Mouse (Mus musculus) lung, postnatal 4 days (tissue): ENCODE results near the gene Kif1a.

Source experiments
- DNase-seq, 2 experiments: peaks; one replicate each; pipeline ENCODE4 v3.0.0; 2021

Gene Kif1a

DNA sequence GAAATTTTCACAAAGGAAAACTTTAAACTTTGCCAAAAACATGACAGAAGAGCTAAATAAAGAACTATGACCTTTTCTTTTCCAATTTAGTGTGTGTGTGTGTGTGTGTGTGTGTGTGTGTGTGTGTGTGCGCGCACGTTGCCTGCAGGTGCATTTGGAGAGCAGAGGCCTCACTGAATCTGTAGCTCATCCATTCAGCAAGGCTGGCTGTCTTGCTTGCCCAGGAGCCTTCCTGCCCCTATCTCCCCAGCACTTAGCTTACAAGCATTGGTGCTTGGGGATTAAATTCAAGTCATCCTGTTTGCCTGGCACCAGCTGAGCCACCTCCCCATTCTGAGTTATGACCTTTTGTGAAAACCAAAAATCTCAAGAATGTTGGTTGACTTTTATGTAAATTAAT, 9.2 kb downstream of the Kif1a start:
- DNase-seq: no peak

DNA sequence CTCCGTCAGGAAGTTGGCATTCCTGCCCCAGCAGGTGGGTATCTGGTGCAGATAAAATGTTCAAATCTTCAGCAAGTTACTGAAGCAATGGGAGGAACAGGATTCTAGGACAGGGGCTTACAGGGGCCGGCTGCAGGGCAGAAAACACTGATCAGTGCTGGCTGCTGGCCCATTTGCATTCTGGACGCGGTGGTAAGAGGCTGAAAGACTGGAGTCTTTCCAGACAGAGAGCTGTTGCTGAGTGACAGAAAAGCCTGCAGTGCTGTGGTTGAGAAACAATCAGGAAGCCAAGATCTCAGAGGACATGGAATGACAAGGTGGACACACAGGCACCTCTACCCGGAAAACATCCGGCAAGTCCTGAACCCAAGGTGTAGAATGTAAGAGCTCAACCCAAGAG, 16.6 kb downstream of the Kif1a start:
- DNase-seq: peak in 1 of 2 experiments; percentile 51

DNA sequence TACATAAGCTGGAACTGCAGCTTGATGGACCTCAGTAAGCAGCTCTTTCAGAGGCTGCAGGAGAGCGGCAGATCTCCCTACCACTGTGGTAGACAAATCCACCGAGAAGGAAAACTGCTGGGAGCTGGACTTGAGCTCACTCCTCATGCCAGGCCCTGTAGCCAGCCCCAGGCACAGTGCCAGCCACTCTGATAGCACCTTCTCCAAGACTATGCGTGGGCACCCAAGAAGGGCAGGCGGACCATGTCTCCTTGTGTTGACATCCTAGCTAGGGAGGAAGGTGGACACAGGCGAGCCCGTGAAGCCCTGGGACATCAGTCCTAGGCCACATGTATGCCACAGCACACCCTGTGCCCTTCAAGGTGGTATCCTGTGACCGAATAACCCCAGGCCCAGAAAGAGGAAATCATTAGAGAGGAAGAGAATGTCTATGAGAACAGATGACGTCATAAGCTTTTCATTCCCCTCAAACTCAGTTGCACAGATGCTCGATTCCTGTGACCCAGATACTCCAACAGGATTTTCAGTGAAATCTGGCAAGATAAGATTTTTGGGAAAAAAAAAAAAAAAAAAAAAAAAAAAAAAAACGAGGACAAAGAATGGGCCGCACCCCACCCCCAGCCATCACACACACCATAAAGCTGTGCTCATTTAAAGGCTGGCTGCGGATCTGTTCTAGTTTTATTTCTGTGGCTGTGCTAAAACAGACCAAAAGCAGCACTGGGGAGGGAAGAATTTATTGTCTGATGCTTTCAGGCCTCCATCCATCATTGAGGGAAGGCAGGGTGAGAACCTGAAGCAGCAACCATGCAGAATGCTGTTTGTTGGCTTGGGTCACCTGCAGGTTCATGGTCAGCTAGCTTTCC, 18.1 kb downstream of the Kif1a start:
- DNase-seq: no peak

DNA sequence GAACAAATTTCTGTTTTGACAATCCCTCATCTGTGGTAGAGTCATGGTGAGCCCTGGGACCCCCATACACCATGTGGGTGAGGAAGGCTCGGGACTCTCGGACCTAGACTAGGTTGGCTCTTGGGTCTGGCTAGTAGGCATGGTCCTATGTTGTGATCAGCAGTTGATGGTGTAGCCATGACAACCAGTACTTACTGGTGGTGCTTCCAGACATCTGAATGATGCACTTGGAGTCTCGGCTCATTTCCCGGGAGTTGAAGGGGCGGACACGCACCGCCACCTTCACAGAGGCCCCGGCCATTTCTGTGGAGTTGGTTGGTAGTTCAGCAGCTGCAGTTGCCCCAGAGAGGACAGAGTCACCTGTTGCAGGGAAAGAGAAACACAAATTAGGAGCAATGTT, 19.6 kb downstream of the Kif1a start:
- no peak for DNase-seq

GRCm38 (mm10) chr1:93080930-93081589, 20.7 kb downstream of the Kif1a start:
- peak; percentile 49 to 54 for DNase-seq

- no peak for DNase-seq
Observed at GRCm38 (mm10) chr1:93079602-93080001, 22.1 kb downstream of the Kif1a start.

DNA sequence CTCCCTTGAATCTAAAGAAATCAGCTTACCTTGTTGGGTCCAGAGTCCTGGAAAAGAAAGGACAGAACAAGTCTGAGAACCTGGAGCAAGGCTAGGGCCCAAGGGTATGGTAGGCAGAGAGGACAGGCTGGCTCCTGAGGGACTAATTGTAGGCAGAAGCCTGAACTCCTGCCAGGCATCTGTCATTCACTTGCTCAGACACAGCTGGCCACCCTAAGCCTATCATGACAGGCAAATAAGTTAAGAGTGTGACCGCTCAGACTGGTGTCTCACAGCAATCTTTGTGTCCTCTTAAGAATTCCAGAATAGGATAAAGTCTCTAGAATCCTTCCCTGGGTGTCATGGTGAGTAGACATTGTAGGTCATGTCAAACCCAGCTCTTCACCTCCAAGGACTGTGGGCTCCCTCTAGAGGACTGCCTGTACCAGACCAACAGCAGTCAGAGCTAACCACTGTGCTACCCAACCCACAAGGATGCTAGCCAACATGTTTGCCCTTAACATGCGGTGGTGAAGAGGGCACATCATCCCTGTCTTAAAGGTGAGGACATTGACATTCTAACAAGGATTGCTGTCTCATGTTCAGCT, 29.4 kb downstream of the Kif1a start:
- peak in 1 of 2 experiments; percentile 34 for DNase-seq

DNA sequence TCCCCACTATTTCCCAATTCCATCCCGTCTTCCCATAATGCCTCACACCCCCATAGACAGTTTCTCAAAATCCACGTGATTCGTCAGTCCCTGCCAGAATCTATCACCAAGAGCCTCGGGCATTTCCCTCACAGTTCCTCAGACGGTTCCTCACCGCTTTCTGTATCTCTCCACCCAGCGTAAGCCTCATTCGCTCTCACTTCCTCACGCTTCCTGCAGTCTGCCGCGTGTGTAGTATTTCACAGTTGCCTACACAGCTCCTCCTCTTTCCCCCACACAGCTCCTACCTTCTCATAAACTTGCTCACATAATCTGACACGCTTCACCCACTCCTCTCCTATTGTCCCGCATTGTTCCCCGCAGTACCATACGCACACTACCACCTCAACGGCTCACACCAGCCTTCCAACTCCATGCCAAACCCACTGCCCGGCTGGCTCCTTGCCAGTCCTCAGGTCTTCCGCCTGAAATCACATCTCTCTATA, 30.2 kb downstream of the Kif1a start:
- DNase-seq: peak; percentile 34 to 41

- no peak for DNase-seq
Observed at GRCm38 (mm10) chr1:93070881-93071280, 30.9 kb downstream of the Kif1a start.

DNA sequence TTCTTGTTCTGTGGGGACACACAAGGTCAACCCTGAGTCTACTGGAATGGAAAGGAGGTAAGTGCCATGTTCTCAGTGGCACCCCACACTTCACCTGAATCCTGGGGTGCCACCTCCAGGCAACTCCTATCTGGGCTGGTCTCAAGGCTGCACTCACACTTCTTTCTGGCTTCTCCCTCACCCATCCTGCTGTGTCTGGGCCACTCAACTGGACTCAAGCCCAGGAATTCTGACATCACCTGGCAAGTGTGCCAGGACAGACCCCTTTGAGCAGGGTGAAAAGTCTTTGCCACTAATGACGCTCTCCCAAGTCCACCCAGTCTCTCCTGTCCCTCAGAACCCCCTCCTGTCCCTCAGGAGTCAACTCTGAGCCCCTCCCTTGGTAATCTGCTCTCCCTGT, 33.2 kb downstream of the Kif1a start:
- DNase-seq: no peak

DNA sequence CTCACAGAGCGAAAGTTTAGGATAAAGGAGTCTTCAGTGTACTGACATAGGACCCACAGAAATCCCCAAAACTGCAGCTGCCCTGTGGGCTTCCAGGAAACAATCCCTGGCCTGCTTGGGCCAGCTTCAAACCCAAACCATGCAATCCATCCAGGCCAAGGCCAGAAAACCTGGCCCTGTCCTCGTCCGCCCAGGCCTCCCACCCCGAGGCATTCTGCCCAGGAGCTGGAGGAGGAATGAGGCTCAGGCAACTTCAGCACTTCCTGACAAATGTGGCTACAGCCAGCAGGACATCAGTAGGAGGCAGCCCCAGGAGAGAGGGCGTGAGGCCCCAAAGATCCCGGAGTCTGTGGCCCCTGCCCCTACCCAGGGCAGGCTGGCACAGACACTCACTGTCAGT, 36.1 kb downstream of the Kif1a start:
- DNase-seq: no peak

- peak; percentile 69 to 76 for DNase-seq
Observed at GRCm38 (mm10) chr1:93063694-93064093, 38.1 kb downstream of the Kif1a start.

- DNase-seq: no peak
Observed at GRCm38 (mm10) chr1:93051124-93051833, 50.5 kb downstream of the Kif1a start.

DNA sequence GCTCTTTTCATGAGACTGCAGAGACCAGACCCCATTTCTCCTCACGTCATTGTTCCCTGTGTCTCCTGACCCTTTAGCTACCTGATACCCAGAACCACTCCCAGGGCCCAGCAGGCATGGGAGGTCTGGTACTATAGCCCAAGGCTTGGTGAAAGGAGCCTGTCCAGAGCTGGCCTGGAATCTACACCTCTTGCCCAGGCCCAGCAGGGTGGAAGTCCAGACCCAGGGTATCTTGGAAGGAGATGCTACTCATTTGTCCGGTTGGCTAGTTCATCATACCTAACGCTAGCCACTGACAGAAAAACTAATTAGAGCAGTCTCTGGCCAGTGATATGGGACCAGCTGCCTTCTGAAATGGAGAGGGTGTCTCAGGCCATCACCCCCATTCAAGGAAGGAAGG, 51.7 kb downstream of the Kif1a start:
- no peak for DNase-seq

DNA sequence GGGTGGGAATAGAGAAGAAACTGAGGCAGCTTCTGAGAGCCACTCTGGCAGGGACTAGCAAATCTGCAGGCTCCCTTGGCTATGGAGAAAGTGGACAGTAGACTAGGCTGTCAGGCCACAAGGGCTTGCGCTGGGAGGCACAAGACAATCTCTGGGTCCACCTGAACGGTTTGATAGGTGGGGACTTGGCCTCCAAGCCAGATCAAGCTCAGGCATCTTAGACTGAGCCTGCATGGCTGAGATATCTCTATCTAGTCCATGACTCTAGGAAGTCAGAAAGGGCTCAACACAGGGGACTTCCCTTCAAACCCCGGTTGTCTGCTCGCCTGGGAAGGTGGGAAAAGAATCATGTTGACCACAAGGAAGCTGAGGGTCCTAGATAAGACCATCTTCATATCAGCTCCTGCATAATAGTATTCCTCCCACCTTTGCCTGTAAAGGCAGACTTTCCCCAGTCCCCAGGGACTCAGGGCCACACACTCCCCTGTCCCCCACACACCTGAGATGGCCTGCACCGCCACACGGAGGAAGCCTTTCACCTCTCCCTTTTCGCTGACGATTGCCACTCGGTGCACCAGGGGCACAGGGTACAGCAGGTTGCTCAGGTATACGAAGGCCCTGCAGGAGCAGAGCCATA, 55.5 kb downstream of the Kif1a start:
- no peak for DNase-seq

- no peak for DNase-seq
Observed at GRCm38 (mm10) chr1:93035981-93036380, 65.8 kb downstream of the Kif1a start.

GRCm38 (mm10) chr1:93033989-93034388, 67.8 kb downstream of the Kif1a start:
- DNase-seq: no peak

DNA sequence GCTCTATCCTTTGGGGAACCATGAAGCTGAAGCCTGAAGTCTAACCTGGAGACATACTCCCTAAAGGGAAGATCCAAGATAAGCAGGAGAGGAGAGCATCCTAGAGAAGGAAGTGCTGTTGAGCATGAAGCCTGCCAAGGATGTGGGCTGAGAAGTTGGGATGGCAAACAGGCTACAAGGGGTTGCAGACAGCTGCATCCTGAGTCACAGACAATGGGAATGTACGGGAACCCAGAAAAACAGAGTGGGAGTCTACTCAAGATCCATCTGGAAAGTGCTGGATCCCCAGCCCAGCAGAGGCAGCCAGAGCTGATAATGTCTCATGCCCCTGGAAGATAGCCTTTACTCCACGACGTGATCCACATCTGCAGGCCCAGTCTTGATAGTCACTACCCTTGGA, 70.6 kb downstream of the Kif1a start:
- DNase-seq: no peak

DNA sequence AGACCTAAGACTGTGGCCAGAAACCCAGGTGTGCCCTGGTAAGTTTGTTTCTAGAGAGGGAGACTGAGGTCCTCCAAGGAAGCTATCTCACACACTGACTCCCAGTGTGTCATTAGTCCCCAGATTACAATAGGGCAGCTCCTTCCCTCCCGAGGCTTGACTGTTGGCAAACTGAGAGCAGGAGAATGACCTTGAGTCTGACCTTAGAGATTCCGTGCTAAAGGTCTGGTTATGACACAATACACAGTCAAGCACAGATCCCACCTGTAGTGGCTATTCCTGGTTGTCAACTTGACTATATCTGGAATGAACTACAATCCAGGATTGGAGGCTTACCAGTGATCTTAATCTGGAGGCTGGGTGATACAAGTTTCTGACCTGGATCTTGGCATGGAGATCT, 71.7 kb downstream of the Kif1a start:
- no peak for DNase-seq

- DNase-seq: peak in 1 of 2 experiments; percentile 20
Observed at GRCm38 (mm10) chr1:93029387-93029786, 72.4 kb downstream of the Kif1a start.

DNA sequence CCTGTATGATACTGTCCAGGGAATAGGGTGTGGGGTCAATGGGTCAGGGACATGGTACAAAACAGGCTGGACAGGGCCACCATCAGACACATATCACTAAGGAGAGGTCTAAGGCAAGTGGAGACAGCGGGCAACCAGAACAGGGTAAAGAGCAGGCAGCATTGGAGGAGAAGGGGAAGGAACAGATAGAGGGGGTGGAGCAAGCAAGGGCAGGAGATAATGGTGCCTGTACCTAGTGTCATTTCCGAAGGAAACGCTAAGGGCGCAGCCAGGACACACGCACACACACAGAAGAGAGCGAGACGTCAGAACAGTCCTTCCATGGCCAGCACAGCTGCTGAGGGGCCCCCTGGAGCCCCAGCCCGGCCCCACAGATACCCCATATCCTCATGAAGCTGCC, 75.2 kb downstream of the Kif1a start:
- no peak for DNase-seq

DNA sequence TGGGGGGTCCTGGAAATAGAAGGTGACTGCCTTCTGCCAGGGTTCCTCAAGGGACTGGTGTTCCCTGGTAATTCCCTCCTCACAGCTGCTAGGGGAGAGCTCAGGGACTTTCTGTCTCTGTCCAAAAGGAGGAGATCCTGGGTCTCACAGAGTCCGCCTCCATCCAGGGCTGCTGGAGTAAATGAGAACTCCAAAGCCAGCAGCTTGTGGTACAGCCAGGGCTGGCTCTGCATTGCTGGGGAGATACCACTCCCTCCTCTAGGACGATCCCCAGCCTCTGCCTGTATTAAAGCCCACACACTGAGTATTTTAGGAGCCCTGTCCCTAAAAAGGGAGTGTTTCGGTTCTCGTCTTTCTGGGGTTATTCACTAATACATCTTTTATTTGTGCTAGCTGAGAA, 81.1 kb downstream of the Kif1a start:
- no peak for DNase-seq

- DNase-seq: no peak
Observed at GRCm38 (mm10) chr1:93018716-93019115, 83.0 kb downstream of the Kif1a start.
